Mouse (Mus musculus) forebrain, embryonic 10.5 days (tissue): ENCODE results near the gene Hspb1. TPM values are rescaled to one million over a fixed set of nuclear protein-coding genes. Genes with fewer than 3 reads are reported as not detected.
A peak's percentile ranks its signal among the peaks of the same experiment; 100 is the strongest.

Experiments used
- DNase-seq: peaks from one replicate; pipeline ENCODE4 v3.0.0-alpha.2; 2017; ENCODE audit warnings: low spot score; ENCODE audit errors: extremely low spot score
- H3K27ac ChIP-seq: fragments of 300-500 bp; sonication (generic); 2 replicates; pipeline ENCODE4 v1.5.1; 2016; ENCODE audit warnings: mild to moderate bottlenecking
- H3K27me3 ChIP-seq: fragments of 300-500 bp; sonication (generic); 2 replicates; pipeline ENCODE4 v1.6.1; 2016; ENCODE audit warnings: mild to moderate bottlenecking; ENCODE audit not compliant: poor library complexity, severe bottlenecking
- H3K36me3 ChIP-seq: fragments of 300-500 bp; sonication (generic); replicated peaks from 2 replicates; pipeline ENCODE4 v1.6.1; 2016; ENCODE audit warnings: mild to moderate bottlenecking, moderate library complexity
- H3K4me1 ChIP-seq: fragments of 300-500 bp; sonication (generic); 2 replicates; pipeline ENCODE4 v1.6.1; 2016
- H3K4me3 ChIP-seq: fragments of 300-500 bp; sonication (generic); 2 replicates; pipeline ENCODE4 v1.5.1; 2016; ENCODE audit warnings: mild to moderate bottlenecking, moderate library complexity
- H3K9me3 ChIP-seq: fragments of 300-500 bp; sonication (generic); 2 replicates; pipeline ENCODE4 v1.6.1; 2016; ENCODE audit warnings: mild to moderate bottlenecking, moderate library complexity
- WGBS: fragments of 180-500 bp; shearing (Covaris S2); methylation state at CpG from one replicate; pipeline ENCODE4 v1.1.7; 2016; 5-methylcytosine and 5-hydroxymethylcytosine counted together
- polyA plus RNA-seq: library from polyadenylated mRNA; unstranded; fragments of >200 nt; fragmentation: Nextera tagmentation; extraction: Ambion mirVana; gene quantifications from 2 replicates; pipeline ENCODE4 v1.2.1, GENCODE M21; 2016

Hspb1 gene
- 7.2 and 7.6 TPM in 2 replicates for polyA plus RNA-seq

DNA sequence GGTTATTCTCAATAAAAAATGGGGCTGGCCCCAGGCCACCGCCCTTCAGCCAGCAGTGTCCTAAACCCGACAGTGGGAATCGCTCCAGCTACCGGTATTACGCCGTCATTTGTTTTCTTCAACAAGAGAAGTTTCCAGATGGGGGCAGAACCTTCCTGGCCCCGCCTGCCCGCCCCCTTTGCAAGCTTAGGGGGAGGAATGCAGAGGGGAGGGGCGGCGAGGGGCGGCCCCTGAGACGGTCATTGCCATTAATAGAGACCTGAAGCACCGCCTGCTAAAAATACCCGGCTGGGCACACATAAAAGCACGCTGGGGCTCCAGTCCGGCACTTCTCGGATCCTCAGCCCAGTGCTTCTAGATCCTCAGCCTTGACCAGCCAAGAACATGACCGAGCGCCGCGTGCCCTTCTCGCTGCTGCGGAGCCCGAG lies at the start of gene Hspb1:
Gene Hspb1 (plus strand): TSS at position 245 of the 428 bp plus-strand sequence.
- Histone ChIP-seq H3K4me1 (peaks cover 16% of the 10 kb centered on the region), H3K27ac (peak within 1 kb of the TSS; percentile 1; the same call in 1 of the 2 replicates), H3K27me3 (peaks cover 77% of the 10 kb centered on the region), H3K9me3 (no peaks in the 10 kb centered on the region), H3K36me3 (no peaks in the 10 kb centered on the region), H3K4me3 (peak within 1 kb of the TSS; percentile 45)
- DNase-seq = peak; percentile 43
- WGBS = 2% methylated on average over 24 of the region's 24 CpGs

- WGBS = 81% methylated on average over 6 of the region's 6 CpGs
- Histone ChIP-seq H3K27ac (no peak overlapping the region), H3K4me1 (no peaks in the 10 kb centered on the region), H3K9me3 (no peaks in the 10 kb centered on the region), H3K4me3 (no peak overlapping the region), H3K36me3 (no peaks in the 10 kb centered on the region), H3K27me3 (peaks cover 6% of the 10 kb centered on the region)
- DNase-seq = no peak
Measured at GRCm38 (mm10) chr5:135841651-135842050, 46.1 kb upstream of the Hspb1 start.

- Histone ChIP-seq H3K27me3 (no peaks in the 10 kb centered on the region), H3K27ac (no peak overlapping the region), H3K9me3 (0 out of 2 replicates have a peak, but pooled peaks cover 3% of the 10 kb centered on the region), H3K4me3 (no peak overlapping the region), H3K4me1 (no peaks in the 10 kb centered on the region), H3K36me3 (no peaks in the 10 kb centered on the region)
- no peak for DNase-seq
- WGBS = 27% methylated on average over 5 of the region's 5 CpGs
Measured at GRCm38 (mm10) chr5:135843418-135843817, 44.3 kb upstream of the Hspb1 start.

- no peaks in the 10 kb centered on the region for H3K36me3 ChIP-seq
- WGBS = 81% methylated on average over 13 of the region's 13 CpGs
- H3K27ac ChIP-seq = no peak overlapping the region
- peaks cover 21% of the 10 kb centered on the region for H3K27me3 ChIP-seq
- H3K9me3 ChIP-seq = 0 out of 2 replicates have a peak, but pooled peaks cover 3% of the 10 kb centered on the region
- no peak overlapping the region for H3K4me3 ChIP-seq
- peaks cover 1% of the 10 kb centered on the region for H3K4me1 ChIP-seq
- no peak for DNase-seq
Measured at GRCm38 (mm10) chr5:135845676-135846320, 41.9 kb upstream of the Hspb1 start.

- no peak for DNase-seq
- 75% methylated on average over 4 of the region's 4 CpGs for WGBS
- Histone ChIP-seq H3K27me3 (peaks cover 38% of the 10 kb centered on the region), H3K27ac (no peak overlapping the region), H3K4me1 (peaks cover 18% of the 10 kb centered on the region), H3K4me3 (no peak overlapping the region), H3K9me3 (0 out of 2 replicates have a peak, but pooled peaks cover 3% of the 10 kb centered on the region), H3K36me3 (no peaks in the 10 kb centered on the region)
Measured at GRCm38 (mm10) chr5:135847460-135847859, 40.3 kb upstream of the Hspb1 start.

DNA sequence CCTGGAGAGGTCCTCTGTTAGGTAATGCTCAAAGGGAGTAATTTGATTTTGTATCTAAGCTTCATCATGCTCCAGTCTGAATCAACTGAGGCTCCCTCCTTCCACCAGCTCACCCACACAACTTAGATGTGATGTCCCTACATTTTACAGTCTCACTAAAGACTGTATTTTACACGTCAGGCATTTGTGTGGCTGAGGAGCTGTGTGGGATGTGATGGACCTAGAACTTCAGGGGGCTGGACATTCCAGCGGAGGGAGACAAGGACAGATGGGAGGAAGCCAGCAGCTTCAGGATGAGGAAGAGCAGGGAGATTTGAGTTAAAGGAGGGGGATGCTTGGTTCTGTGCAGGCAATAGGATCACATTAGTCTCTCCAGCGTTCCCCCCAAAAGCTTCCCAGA lies 39.8 kb upstream of the Hspb1 start:
- Histone ChIP-seq H3K4me1 (peaks cover 22% of the 10 kb centered on the region), H3K4me3 (no peak overlapping the region), H3K9me3 (0 out of 2 replicates have a peak, but pooled peaks cover 3% of the 10 kb centered on the region), H3K27ac (no peak overlapping the region), H3K27me3 (peaks cover 42% of the 10 kb centered on the region), H3K36me3 (no peaks in the 10 kb centered on the region)
- no peak for DNase-seq
- WGBS = 93% methylated on average over 3 of the region's 3 CpGs

- H3K36me3 ChIP-seq = no peaks in the 10 kb centered on the region
- peak overlapping the region; percentile 57; the same call in 1 of the 2 replicates for H3K27ac ChIP-seq
- peaks cover 74% of the 10 kb centered on the region for H3K27me3 ChIP-seq
- DNase-seq = no peak
- peaks cover 23% of the 10 kb centered on the region for H3K4me1 ChIP-seq
- H3K9me3 ChIP-seq = 0 out of 2 replicates have a peak, but pooled peaks cover 3% of the 10 kb centered on the region
- H3K4me3 ChIP-seq = peak overlapping the region; percentile 24
- WGBS = under 1% methylated on average over 15 of the region's 15 CpGs
Measured at GRCm38 (mm10) chr5:135851024-135851423, 36.7 kb upstream of the Hspb1 start.

GRCm38 (mm10) chr5:135851481-135851880 lies 36.2 kb upstream of the Hspb1 start:
- 0 out of 2 replicates have a peak, but pooled peaks cover 3% of the 10 kb centered on the region for H3K9me3 ChIP-seq
- H3K27me3 ChIP-seq = peaks cover 78% of the 10 kb centered on the region
- WGBS = 7% methylated on average over 14 of the region's 14 CpGs
- peak overlapping the region; percentile 57; the same call in 1 of the 2 replicates for H3K27ac ChIP-seq
- no peaks in the 10 kb centered on the region for H3K36me3 ChIP-seq
- peaks cover 23% of the 10 kb centered on the region for H3K4me1 ChIP-seq
- no peak for DNase-seq
- peak overlapping the region; percentile 24; the same call in 1 of the 2 replicates for H3K4me3 ChIP-seq

GRCm38 (mm10) chr5:135852421-135852820 lies 35.3 kb upstream of the Hspb1 start:
- H3K4me3 ChIP-seq = peak overlapping the region; percentile 39
- peaks cover 30% of the 10 kb centered on the region for H3K4me1 ChIP-seq
- under 1% methylated on average over 10 of the region's 10 CpGs for WGBS
- 0 out of 2 replicates have a peak, but pooled peaks cover 2% of the 10 kb centered on the region for H3K9me3 ChIP-seq
- peaks cover 88% of the 10 kb centered on the region for H3K27me3 ChIP-seq
- H3K36me3 ChIP-seq = no peaks in the 10 kb centered on the region
- DNase-seq = no peak
- H3K27ac ChIP-seq = peak overlapping the region; percentile 57; the same call in 1 of the 2 replicates

- Histone ChIP-seq H3K4me1 (peaks cover 30% of the 10 kb centered on the region), H3K4me3 (no peak overlapping the region), H3K27ac (no peak overlapping the region), H3K27me3 (peaks cover 100% of the 10 kb centered on the region), H3K9me3 (no peaks in the 10 kb centered on the region), H3K36me3 (no peaks in the 10 kb centered on the region)
- WGBS = 71% methylated on average over 7 of the region's 7 CpGs
- DNase-seq = no peak
Measured at GRCm38 (mm10) chr5:135853731-135854130, 34.0 kb upstream of the Hspb1 start.

GRCm38 (mm10) chr5:135855156-135855555 lies 32.6 kb upstream of the Hspb1 start:
- no peak overlapping the region for H3K4me3 ChIP-seq
- WGBS = 2% methylated on average over 4 of the region's 4 CpGs

GRCm38 (mm10) chr5:135866662-135867061 lies 21.1 kb upstream of the Hspb1 start:
- WGBS = 38% methylated on average over 8 of the region's 8 CpGs
- peaks cover 96% of the 10 kb centered on the region for H3K27me3 ChIP-seq

More at GRCm38 (mm10) chr5:135855156-135855555, 32.6 kb upstream of the Hspb1 start:
- Histone ChIP-seq H3K9me3 (no peaks in the 10 kb centered on the region), H3K27ac (no peak overlapping the region), H3K4me1 (peaks cover 30% of the 10 kb centered on the region), H3K27me3 (peaks cover 98% of the 10 kb centered on the region), H3K36me3 (no peaks in the 10 kb centered on the region)
- DNase-seq = peak; percentile 71

More at GRCm38 (mm10) chr5:135866662-135867061, 21.1 kb upstream of the Hspb1 start:
- no peak overlapping the region for H3K27ac ChIP-seq
- no peaks in the 10 kb centered on the region for H3K36me3 ChIP-seq
- H3K4me1 ChIP-seq = peaks cover 20% of the 10 kb centered on the region
- H3K4me3 ChIP-seq = no peak overlapping the region
- DNase-seq = no peak
- H3K9me3 ChIP-seq = 0 out of 2 replicates have a peak, but pooled peaks cover 3% of the 10 kb centered on the region
